Mouse (Mus musculus): ENCODE results near the gene Nxnl2. TPM values are rescaled to one million over a fixed set of nuclear protein-coding genes. Genes with fewer than 3 reads are reported as not detected.

Gene Nxnl2
- polyA plus RNA-seq (2015; fragmentation: Illumina TruSeq; extraction: RNeasy Lipid Tissue Mini Kit (QIAGEN cat#74804); ENCODE audit: insufficient read depth, low replicate concordance): 1.1 TPM

GRCm38 (mm10) chr13:51170691-51171680 is at the start of gene Nxnl2:
Nxnl2 (plus strand) TSS chr13:51171022.

Other genes starting within 250 kb of the Nxnl2 start
- 66.1 TPM for gene Spin1, start 70.1 kb upstream of the Nxnl2 start, polyA plus RNA-seq (2015; fragmentation: Illumina TruSeq; extraction: RNeasy Lipid Tissue Mini Kit (QIAGEN cat#74804); ENCODE audit: insufficient read depth, low replicate concordance)
- 33.7 TPM for gene S1pr3, start 237.6 kb downstream of the Nxnl2 start, polyA plus RNA-seq (2015; fragmentation: Illumina TruSeq; extraction: RNeasy Lipid Tissue Mini Kit (QIAGEN cat#74804); ENCODE audit: insufficient read depth, low replicate concordance)

Measured in spleen, adult 10 weeks (tissue).